Mouse (Mus musculus) heart, embryonic 10.5 days (tissue): ENCODE results near the gene Hadhb. TPM values are rescaled to one million over a fixed set of nuclear protein-coding genes. Genes with fewer than 3 reads are reported as not detected.

ENCODE experiments used
- DNase-seq: peaks from one replicate; pipeline ENCODE4 v3.0.0-alpha.2; 2017; ENCODE audit warnings: low spot score
- H3K27ac ChIP-seq: fragments of 300-500 bp; sonication (generic); 2 replicates; pipeline ENCODE4 v1.5.1; 2016; ENCODE audit warnings: mild to moderate bottlenecking
- H3K27me3 ChIP-seq: fragments of 300-500 bp; sonication (generic); 2 replicates; pipeline ENCODE4 v1.6.1; 2016; ENCODE audit warnings: mild to moderate bottlenecking; ENCODE audit not compliant: poor library complexity, insufficient read depth, severe bottlenecking
- H3K36me3 ChIP-seq: fragments of 300-500 bp; sonication (generic); 2 replicates; pipeline ENCODE4 v1.6.1; 2016; ENCODE audit warnings: mild to moderate bottlenecking, moderate library complexity
- H3K4me1 ChIP-seq: fragments of 300-500 bp; sonication (generic); 2 replicates; pipeline ENCODE4 v1.6.1; 2016; ENCODE audit warnings: mild to moderate bottlenecking
- H3K4me3 ChIP-seq: fragments of 300-500 bp; sonication (generic); 2 replicates; pipeline ENCODE4 v1.5.1; 2016; ENCODE audit warnings: mild to moderate bottlenecking, moderate library complexity
- H3K9me3 ChIP-seq: fragments of 300-500 bp; sonication (generic); 2 replicates; pipeline ENCODE4 v1.6.1; 2016; ENCODE audit warnings: mild to moderate bottlenecking, moderate library complexity
- WGBS: fragments of 180-500 bp; shearing (Covaris S2); methylation state at CpG from one replicate; pipeline ENCODE4 v1.1.7; 2016; 5-methylcytosine and 5-hydroxymethylcytosine counted together
- polyA plus RNA-seq: library from polyadenylated mRNA; unstranded; fragments of >200 nt; fragmentation: Nextera tagmentation; extraction: Ambion mirVana; gene quantifications from 2 replicates; pipeline ENCODE4 v1.2.1, GENCODE M21; 2016

The Hadhb gene
- polyA plus RNA-seq, 1 experiment from 2014 or later: 207 TPM

GRCm38 (mm10) chr5:30135711-30136231 is 19.3 kb upstream of the Hadhb start:
- peaks cover 94% of the 10 kb centered on the region for H3K36me3 ChIP-seq
- H3K4me1 ChIP-seq: no peaks in the 10 kb centered on the region
- no peaks in the 10 kb centered on the region for H3K9me3 ChIP-seq
- no peak overlapping the region for H3K27ac ChIP-seq
- 87% methylated on average over 11 of the region's 11 CpGs for WGBS
- H3K4me3 ChIP-seq: no peak overlapping the region
- no peaks in the 10 kb centered on the region for H3K27me3 ChIP-seq
- peak; percentile 68 for DNase-seq

GRCm38 (mm10) chr5:30137271-30137670 is 17.8 kb upstream of the Hadhb start:
- 92% methylated on average over 9 of the region's 9 CpGs for WGBS
- no peaks in the 10 kb centered on the region for H3K4me1 ChIP-seq
- DNase-seq: peak; percentile 57
- H3K9me3 ChIP-seq: no peaks in the 10 kb centered on the region
- H3K27ac ChIP-seq: no peak overlapping the region
- H3K36me3 ChIP-seq: peaks cover 96% of the 10 kb centered on the region
- H3K27me3 ChIP-seq: no peaks in the 10 kb centered on the region
- H3K4me3 ChIP-seq: no peak overlapping the region

- H3K4me3 ChIP-seq: no peak overlapping the region
- H3K9me3 ChIP-seq: no peaks in the 10 kb centered on the region
- no peaks in the 10 kb centered on the region for H3K27me3 ChIP-seq
- H3K27ac ChIP-seq: no peak overlapping the region
- WGBS: 91% methylated on average over 4 of the region's 4 CpGs
- H3K4me1 ChIP-seq: no peaks in the 10 kb centered on the region
- peaks cover 96% of the 10 kb centered on the region for H3K36me3 ChIP-seq
- no peak for DNase-seq
Measured at GRCm38 (mm10) chr5:30138193-30138592, 16.9 kb upstream of the Hadhb start.

GRCm38 (mm10) chr5:30146526-30146925 is 8.5 kb upstream of the Hadhb start:
- H3K4me3 ChIP-seq: no peak overlapping the region
- WGBS: 90% methylated on average over 6 of the region's 6 CpGs
- no peaks in the 10 kb centered on the region for H3K27me3 ChIP-seq
- no peak for DNase-seq
- H3K27ac ChIP-seq: no peak overlapping the region
- H3K9me3 ChIP-seq: no peaks in the 10 kb centered on the region
- H3K4me1 ChIP-seq: peaks cover 3% of the 10 kb centered on the region; the same call in 1 of the 2 replicates
- H3K36me3 ChIP-seq: peaks cover 62% of the 10 kb centered on the region

- no peak overlapping the region for H3K27ac ChIP-seq
- peaks cover 3% of the 10 kb centered on the region; the same call in 1 of the 2 replicates for H3K4me1 ChIP-seq
- peaks cover 44% of the 10 kb centered on the region for H3K36me3 ChIP-seq
- H3K4me3 ChIP-seq: no peak overlapping the region
- no peak for DNase-seq
- no peaks in the 10 kb centered on the region for H3K9me3 ChIP-seq
- 84% methylated on average over 5 of the region's 5 CpGs for WGBS
- no peaks in the 10 kb centered on the region for H3K27me3 ChIP-seq
Measured at GRCm38 (mm10) chr5:30148133-30148920, 6.7 kb upstream of the Hadhb start.

GRCm38 (mm10) chr5:30152007-30152406 is 3.0 kb upstream of the Hadhb start:
- Histone ChIP-seq H3K36me3 (peaks cover 11% of the 10 kb centered on the region; the same call in 1 of the 2 replicates), H3K4me1 (peaks cover 12% of the 10 kb centered on the region; the same call in 1 of the 2 replicates), H3K9me3 (no peaks in the 10 kb centered on the region), H3K27me3 (no peaks in the 10 kb centered on the region), H3K27ac (no peak overlapping the region), H3K4me3 (no peak overlapping the region)
- WGBS: 81% methylated on average over 4 of the region's 4 CpGs
- no peak for DNase-seq

- Histone ChIP-seq H3K4me3 (no peak overlapping the region), H3K27me3 (no peaks in the 10 kb centered on the region), H3K27ac (no peak overlapping the region), H3K4me1 (peaks cover 12% of the 10 kb centered on the region; the same call in 1 of the 2 replicates), H3K36me3 (peaks cover 9% of the 10 kb centered on the region; the same call in 1 of the 2 replicates), H3K9me3 (no peaks in the 10 kb centered on the region)
- no peak for DNase-seq
- WGBS: 87% methylated on average over 1 of the region's 1 CpGs
Measured at GRCm38 (mm10) chr5:30152413-30152812, 2.6 kb upstream of the Hadhb start.

- Histone ChIP-seq H3K4me3 (no peak overlapping the region), H3K4me1 (peaks cover 12% of the 10 kb centered on the region; the same call in 1 of the 2 replicates), H3K9me3 (no peaks in the 10 kb centered on the region), H3K27me3 (no peaks in the 10 kb centered on the region), H3K27ac (no peak overlapping the region), H3K36me3 (peaks cover 8% of the 10 kb centered on the region; the same call in 1 of the 2 replicates)
- DNase-seq: no peak
- 95% methylated on average over 2 of the region's 2 CpGs for WGBS
Measured at GRCm38 (mm10) chr5:30153222-30153621, 1.8 kb upstream of the Hadhb start.

GRCm38 (mm10) chr5:30154013-30154412 is 1.0 kb upstream of the Hadhb start:
- Histone ChIP-seq H3K27ac (peak overlapping the region; percentile 94), H3K9me3 (no peaks in the 10 kb centered on the region)

GRCm38 (mm10) chr5:30155395-30155792 is 346 bp downstream of the Hadhb start:
- Histone ChIP-seq H3K27me3 (no peaks in the 10 kb centered on the region), H3K27ac (peak overlapping the region; percentile 94), H3K36me3 (peaks cover 3% of the 10 kb centered on the region; the same call in 1 of the 2 replicates), H3K4me1 (peaks cover 11% of the 10 kb centered on the region; the same call in 1 of the 2 replicates), H3K9me3 (no peaks in the 10 kb centered on the region), H3K4me3 (peak overlapping the region; percentile 95)
- WGBS: under 1% methylated on average over 31 of the region's 31 CpGs
- DNase-seq: no peak

More at GRCm38 (mm10) chr5:30154013-30154412, 1.0 kb upstream of the Hadhb start:
- Histone ChIP-seq H3K36me3 (peaks cover 5% of the 10 kb centered on the region; the same call in 1 of the 2 replicates), H3K4me1 (peaks cover 12% of the 10 kb centered on the region; the same call in 1 of the 2 replicates), H3K4me3 (peak overlapping the region; percentile 95), H3K27me3 (no peaks in the 10 kb centered on the region)
- DNase-seq: no peak
- WGBS: 18% methylated on average over 4 of the region's 4 CpGs

- no peaks in the 10 kb centered on the region for H3K27me3 ChIP-seq
- 33% methylated on average over 13 of the region's 13 CpGs for WGBS
- peaks cover 11% of the 10 kb centered on the region; the same call in 1 of the 2 replicates for H3K4me1 ChIP-seq
- no peaks in the 10 kb centered on the region for H3K9me3 ChIP-seq
- peak overlapping the region; percentile 95 for H3K4me3 ChIP-seq
- DNase-seq: no peak
- H3K36me3 ChIP-seq: peaks cover 9% of the 10 kb centered on the region; the same call in 1 of the 2 replicates
- H3K27ac ChIP-seq: peak overlapping the region; percentile 94
Measured at GRCm38 (mm10) chr5:30155821-30156629, 977 bp downstream of the Hadhb start.

GRCm38 (mm10) chr5:30159601-30160000 is 4.6 kb downstream of the Hadhb start:
- WGBS: 68% methylated on average over 6 of the region's 6 CpGs

More at GRCm38 (mm10) chr5:30159601-30160000, 4.6 kb downstream of the Hadhb start:
- no peaks in the 10 kb centered on the region for H3K9me3 ChIP-seq
- peaks cover 15% of the 10 kb centered on the region; the same call in 1 of the 2 replicates for H3K36me3 ChIP-seq
- no peak for DNase-seq
- H3K27ac ChIP-seq: no peak overlapping the region
- no peaks in the 10 kb centered on the region for H3K27me3 ChIP-seq
- no peak overlapping the region for H3K4me3 ChIP-seq
- peaks cover 9% of the 10 kb centered on the region; the same call in 1 of the 2 replicates for H3K4me1 ChIP-seq
